Mouse (Mus musculus) heart, embryonic 11.5 days (tissue): ENCODE measurements around the gene Nt5m. TPM values are rescaled to one million over a fixed set of nuclear protein-coding genes. Genes with fewer than 3 reads are reported as not detected.

Experiments used
- ATAC-seq: fragments of 200-750 bp; cut with Nextera tagmentation; replicated peaks from 2 replicates; pipeline ENCODE4 v1.8.0; 2017; ENCODE audit warnings: moderate library complexity; ENCODE audit not compliant: insufficient number of reproducible peaks, low FRiP score, low TSS enrichment
- H3K27ac ChIP-seq: fragments of 300-500 bp; sonication (generic); 2 replicates; pipeline ENCODE4 v1.5.1; 2014; ENCODE audit warnings: mild to moderate bottlenecking, low read depth, low read length
- H3K27me3 ChIP-seq: fragments of 300-500 bp; sonication (generic); 2 replicates; pipeline ENCODE4 v1.6.1; 2014; ENCODE audit warnings: mild to moderate bottlenecking, low read length, mixed read lengths; ENCODE audit not compliant: control insufficient read depth, insufficient read depth
- H3K36me3 ChIP-seq: fragments of 300-500 bp; sonication (generic); 2 replicates; pipeline ENCODE4 v1.6.1; 2014; ENCODE audit warnings: mild to moderate bottlenecking, low read length, moderate library complexity, mixed read lengths; ENCODE audit not compliant: control insufficient read depth, insufficient read depth
- H3K4me1 ChIP-seq: fragments of 300-500 bp; sonication (generic); 2 replicates; pipeline ENCODE4 v1.6.1; 2014; ENCODE audit warnings: low read length; ENCODE audit not compliant: control insufficient read depth, insufficient read depth
- H3K4me2 ChIP-seq: fragments of 300-500 bp; sonication (generic); 2 replicates; pipeline ENCODE4 v1.6.1; 2014; ENCODE audit warnings: mild to moderate bottlenecking, moderate library complexity
- H3K4me3 ChIP-seq: fragments of 300-500 bp; sonication (generic); 2 replicates; pipeline ENCODE4 v1.5.1; 2014; ENCODE audit warnings: low read depth, low read length
- H3K9ac ChIP-seq: fragments of 300-500 bp; sonication (generic); 2 replicates; pipeline ENCODE4 v1.6.1; 2014; ENCODE audit warnings: mild to moderate bottlenecking, low read depth, low read length, moderate library complexity
- H3K9me3 ChIP-seq: fragments of 300-500 bp; sonication (generic); replicated peaks from 2 replicates; pipeline ENCODE4 v1.6.1; 2016; ENCODE audit warnings: low read length; ENCODE audit not compliant: control insufficient read depth
- WGBS: fragments of 180-500 bp; shearing (Covaris S2); extraction: QIAGEN DNeasy Blood & Tissue Kit; methylation state at CpG from one replicate; pipeline ENCODE4 v1.1.7; 2014; ENCODE audit not compliant: insufficient replicate concordance; 5-methylcytosine and 5-hydroxymethylcytosine counted together
- polyA plus RNA-seq: library from polyadenylated mRNA; unstranded; fragments of >200 nt; fragmentation: Nextera tagmentation; extraction: Ambion mirVana; gene quantifications from 2 replicates; pipeline ENCODE4 v1.2.1, GENCODE M21; 2014

Nt5m gene
- polyA plus RNA-seq, 1 experiment from 2014 or later = 31.7 TPM

GRCm38 (mm10) chr11:59921265-59921664, 82.0 kb downstream of the Nt5m start:
- Histone ChIP-seq H3K4me3 (no peak overlapping the region), H3K36me3 (no peaks in the 10 kb centered on the region), H3K4me1 (peaks cover 10% of the 10 kb centered on the region; the same call in 1 of the 2 replicates), H3K9me3 (no peaks in the 10 kb centered on the region), H3K9ac (no peak overlapping the region), H3K4me2 (peak overlapping the region; percentile 14; the same call in 1 of the 2 replicates), H3K27ac (no peak overlapping the region), H3K27me3 (no peaks in the 10 kb centered on the region)
- ATAC-seq = 0 out of 2 replicates have a peak, but pooled peaks have one; percentile 18
- 18% methylated on average over 7 of the region's 7 CpGs for WGBS

- no peak for ATAC-seq
- H3K4me3 ChIP-seq = no peak overlapping the region
- WGBS = 60% methylated on average over 4 of the region's 4 CpGs
- peaks cover 9% of the 10 kb centered on the region; the same call in 1 of the 2 replicates for H3K4me1 ChIP-seq
- no peak overlapping the region for H3K4me2 ChIP-seq
- no peak overlapping the region for H3K27ac ChIP-seq
- H3K9ac ChIP-seq = no peak overlapping the region
- H3K27me3 ChIP-seq = no peaks in the 10 kb centered on the region
- no peaks in the 10 kb centered on the region for H3K36me3 ChIP-seq
- H3K9me3 ChIP-seq = no peaks in the 10 kb centered on the region
Observed at GRCm38 (mm10) chr11:59930031-59930430, 90.8 kb downstream of the Nt5m start.

Other genes starting within 250 kb of the Nt5m start
- not detected in 2 replicates for gene Olfr223, start 246.2 kb upstream of the Nt5m start, polyA plus RNA-seq
- gene Mprip, start 178.1 kb upstream of the Nt5m start, polyA plus RNA-seq = 51.1 and 54.2 TPM in 2 replicates
- 1.2 and 1.7 TPM in 2 replicates for gene Pld6, start 51.8 kb upstream of the Nt5m start, polyA plus RNA-seq
- 21.4 and 22.6 TPM in 2 replicates for gene Flcn, start 29.4 kb upstream of the Nt5m start, polyA plus RNA-seq
- 168 and 181 TPM in 2 replicates for gene Cops3, start 391 bp downstream of the Nt5m start, polyA plus RNA-seq
- 49.1 and 51.2 TPM in 2 replicates for gene Med9, start 108.8 kb downstream of the Nt5m start, polyA plus RNA-seq
- 12.0 and 13.9 TPM in 2 replicates for gene Rasd1, start 125.5 kb downstream of the Nt5m start, polyA plus RNA-seq
- 14.9 and 17.6 TPM in 2 replicates for gene Pemt, start 207.0 kb downstream of the Nt5m start, polyA plus RNA-seq